Mouse (Mus musculus) C2C12 (cell line): ENCODE data around the gene Nefh.

ENCODE experiments used
- CEBPB ChIP-seq: IDR thresholded peaks from one replicate; pipeline ENCODE4 v1.6.1; 2011; ENCODE audit warnings: low read depth, mild to moderate bottlenecking, control low read depth, moderate library complexity
- CTCF ChIP-seq: IDR thresholded peaks from one replicate; pipeline ENCODE4 v1.5.1; 2011; ENCODE audit not compliant: control insufficient read depth, insufficient read depth, insufficient read length
- MAX ChIP-seq: IDR thresholded peaks from one replicate; pipeline ENCODE4 v1.6.1; 2011; ENCODE audit warnings: mild to moderate bottlenecking, control low read depth
- USF1 ChIP-seq: IDR thresholded peaks from one replicate; pipeline ENCODE4 v1.6.1; 2011; ENCODE audit warnings: low read depth, mild to moderate bottlenecking, control low read depth, moderate library complexity

DNA sequence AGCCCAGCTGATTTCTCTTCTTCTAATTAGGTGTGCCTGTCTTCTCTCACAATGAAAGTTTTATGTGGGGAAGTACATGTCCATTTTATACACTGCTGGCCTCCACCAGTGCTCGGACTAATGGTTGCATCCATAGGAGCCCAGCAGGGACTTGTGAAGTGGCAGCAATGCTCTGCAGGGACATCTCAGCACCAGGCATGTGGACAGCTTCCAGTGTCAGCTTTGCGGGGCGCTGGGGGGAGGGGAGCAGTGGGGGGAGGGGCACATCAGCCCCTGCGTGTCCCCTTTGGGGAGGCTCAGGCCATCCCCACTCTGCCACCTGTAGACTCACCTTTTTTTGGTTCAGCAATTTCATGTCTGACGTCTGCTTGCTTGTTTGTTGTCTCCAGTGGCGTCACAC is 5.5 kb upstream of the Nefh start:
- TF ChIP-seq CTCF (no peak), MAX (no peak), CEBPB (no peak), USF1 (no peak)
